Mouse (Mus musculus): ENCODE data around the gene Wrap73. TPM values are rescaled to one million over a fixed set of nuclear protein-coding genes. Genes with fewer than 3 reads are reported as not detected.
A peak's percentile ranks its signal among the peaks of the same experiment; 100 is the strongest.

Wrap73 gene
- polyA plus RNA-seq, 1 experiment from 2014 or later: 23.1 TPM

DNA sequence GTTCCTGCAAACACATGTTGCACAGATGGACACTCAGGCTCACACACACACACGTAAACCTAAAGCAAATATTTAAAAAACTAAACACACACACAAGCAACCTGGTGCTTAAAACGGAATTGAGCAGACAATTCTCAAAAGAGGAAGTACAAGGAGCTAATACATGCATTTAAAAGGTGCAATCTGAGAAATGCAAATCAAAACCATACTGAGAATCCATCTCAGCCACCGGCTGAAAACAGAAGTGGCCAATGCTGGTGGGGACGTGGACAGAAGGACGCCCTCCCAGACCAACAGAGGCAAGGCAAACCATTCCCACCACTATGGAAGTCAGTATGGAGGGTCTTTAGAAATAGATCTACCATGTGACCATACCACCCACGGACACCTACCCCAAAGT is 18.6 kb upstream of the Wrap73 start:
- Histone ChIP-seq H3K4me3 (ENCODE audit: control insufficient read depth in 1 of 2, insufficient read depth in 1 of 2, low read depth in 1 of 2, low read length in 2 of 2) (no peak overlapping the region), H3K27ac (replicated peaks in 1 of 2; ENCODE audit: control insufficient read depth in 1 of 2, insufficient read depth in 1 of 2, low read depth in 2 of 2, low read length in 2 of 2) (no peak overlapping the region), H3K27me3 (ENCODE audit: control insufficient read depth, insufficient read depth, low read length) (peaks cover 23% of the 10 kb centered on the region), H3K4me2 (ENCODE audit: low read length) (no peak overlapping the region), H3K4me1 (ENCODE audit: control insufficient read depth in 2 of 2, insufficient read depth in 2 of 2, low read length in 2 of 2) (no peaks in the 10 kb centered on the region), H3K9ac (ENCODE audit: low read length) (no peak overlapping the region), H3K9me3 (ENCODE audit: control insufficient read depth, low read length) (no peaks in the 10 kb centered on the region), H3K36me3 (ENCODE audit: control insufficient read depth, insufficient read depth, low read length) (no peaks in the 10 kb centered on the region)
- WGBS: 75% methylated on average over 6 of the region's 6 CpGs
- no peak for ATAC-seq (ENCODE audit: insufficient number of reproducible peaks, insufficient read depth, low FRiP score, low read depth)

GRCm38 (mm10) chr4:154125202-154125601 is 17.0 kb upstream of the Wrap73 start:
- ATAC-seq (ENCODE audit: insufficient number of reproducible peaks, insufficient read depth, low FRiP score, low read depth): no peak

GRCm38 (mm10) chr4:154127273-154127672 is 14.9 kb upstream of the Wrap73 start:
- H3K27ac ChIP-seq (replicated peaks in 1 of 2; ENCODE audit: control insufficient read depth in 1 of 2, insufficient read depth in 1 of 2, low read depth in 2 of 2, low read length in 2 of 2): no peak overlapping the region
- whole genome bisulfite sequencing: 74% methylated on average over 3 of the region's 3 CpGs
- H3K9me3 ChIP-seq (ENCODE audit: control insufficient read depth, low read length): no peaks in the 10 kb centered on the region
- no peak overlapping the region for H3K4me3 ChIP-seq (ENCODE audit: control insufficient read depth in 1 of 2, insufficient read depth in 1 of 2, low read depth in 1 of 2, low read length in 2 of 2)
- no peak for ATAC-seq (ENCODE audit: insufficient number of reproducible peaks, insufficient read depth, low FRiP score, low read depth)
- H3K4me1 ChIP-seq (ENCODE audit: control insufficient read depth in 2 of 2, insufficient read depth in 2 of 2, low read length in 2 of 2): no peaks in the 10 kb centered on the region
- H3K36me3 ChIP-seq (ENCODE audit: control insufficient read depth, insufficient read depth, low read length): no peaks in the 10 kb centered on the region
- H3K4me2 ChIP-seq (ENCODE audit: low read length): no peak overlapping the region
- no peak overlapping the region for H3K9ac ChIP-seq (ENCODE audit: low read length)
- peaks cover 27% of the 10 kb centered on the region for H3K27me3 ChIP-seq (ENCODE audit: control insufficient read depth, insufficient read depth, low read length)

More at GRCm38 (mm10) chr4:154125202-154125601, 17.0 kb upstream of the Wrap73 start:
- Histone ChIP-seq H3K4me2 (ENCODE audit: low read length) (no peak overlapping the region), H3K27ac (replicated peaks in 1 of 2; ENCODE audit: control insufficient read depth in 1 of 2, insufficient read depth in 1 of 2, low read depth in 2 of 2, low read length in 2 of 2) (no peak overlapping the region), H3K9me3 (ENCODE audit: control insufficient read depth, low read length) (no peaks in the 10 kb centered on the region), H3K9ac (ENCODE audit: low read length) (no peak overlapping the region), H3K4me1 (ENCODE audit: control insufficient read depth in 2 of 2, insufficient read depth in 2 of 2, low read length in 2 of 2) (no peaks in the 10 kb centered on the region), H3K36me3 (ENCODE audit: control insufficient read depth, insufficient read depth, low read length) (no peaks in the 10 kb centered on the region), H3K27me3 (ENCODE audit: control insufficient read depth, insufficient read depth, low read length) (peaks cover 23% of the 10 kb centered on the region), H3K4me3 (ENCODE audit: control insufficient read depth in 1 of 2, insufficient read depth in 1 of 2, low read depth in 1 of 2, low read length in 2 of 2) (no peak overlapping the region)
- WGBS: 67% methylated on average over 5 of the region's 5 CpGs

GRCm38 (mm10) chr4:154129950-154130349 is 12.2 kb upstream of the Wrap73 start:
- Histone ChIP-seq H3K9me3 (ENCODE audit: control insufficient read depth, low read length) (no peaks in the 10 kb centered on the region), H3K4me1 (ENCODE audit: control insufficient read depth in 2 of 2, insufficient read depth in 2 of 2, low read length in 2 of 2) (no peaks in the 10 kb centered on the region), H3K9ac (ENCODE audit: low read length) (no peak overlapping the region), H3K4me2 (ENCODE audit: low read length) (no peak overlapping the region), H3K4me3 (ENCODE audit: control insufficient read depth in 1 of 2, insufficient read depth in 1 of 2, low read depth in 1 of 2, low read length in 2 of 2) (no peak overlapping the region), H3K27me3 (ENCODE audit: control insufficient read depth, insufficient read depth, low read length) (peaks cover 18% of the 10 kb centered on the region), H3K27ac (replicated peaks in 1 of 2; ENCODE audit: control insufficient read depth in 1 of 2, insufficient read depth in 1 of 2, low read depth in 2 of 2, low read length in 2 of 2) (no peak overlapping the region), H3K36me3 (ENCODE audit: control insufficient read depth, insufficient read depth, low read length) (no peaks in the 10 kb centered on the region)
- ATAC-seq (ENCODE audit: insufficient number of reproducible peaks, insufficient read depth, low FRiP score, low read depth): no peak

GRCm38 (mm10) chr4:154131894-154132293 is 10.3 kb upstream of the Wrap73 start:
- H3K9me3 ChIP-seq (ENCODE audit: control insufficient read depth, low read length): no peaks in the 10 kb centered on the region
- no peak for ATAC-seq (ENCODE audit: insufficient number of reproducible peaks, insufficient read depth, low FRiP score, low read depth)
- 80% methylated on average over 4 of the region's 4 CpGs for WGBS
- H3K4me2 ChIP-seq (ENCODE audit: low read length): no peak overlapping the region
- no peak overlapping the region for H3K27ac ChIP-seq (replicated peaks in 1 of 2; ENCODE audit: control insufficient read depth in 1 of 2, insufficient read depth in 1 of 2, low read depth in 2 of 2, low read length in 2 of 2)
- no peak overlapping the region for H3K4me3 ChIP-seq (ENCODE audit: control insufficient read depth in 1 of 2, insufficient read depth in 1 of 2, low read depth in 1 of 2, low read length in 2 of 2)
- no peaks in the 10 kb centered on the region for H3K36me3 ChIP-seq (ENCODE audit: control insufficient read depth, insufficient read depth, low read length)
- H3K27me3 ChIP-seq (ENCODE audit: control insufficient read depth, insufficient read depth, low read length): peaks cover 37% of the 10 kb centered on the region
- H3K9ac ChIP-seq (ENCODE audit: low read length): no peak overlapping the region
- H3K4me1 ChIP-seq (ENCODE audit: control insufficient read depth in 2 of 2, insufficient read depth in 2 of 2, low read length in 2 of 2): no peaks in the 10 kb centered on the region

GRCm38 (mm10) chr4:154134803-154135202 is 7.4 kb upstream of the Wrap73 start:
- no peak overlapping the region for H3K9ac ChIP-seq (ENCODE audit: low read length)
- no peaks in the 10 kb centered on the region for H3K36me3 ChIP-seq (ENCODE audit: control insufficient read depth, insufficient read depth, low read length)
- peaks cover 61% of the 10 kb centered on the region for H3K27me3 ChIP-seq (ENCODE audit: control insufficient read depth, insufficient read depth, low read length)
- peaks cover 0 to 4% of the 10 kb centered on the region in 2 experiments; a peak in 1 of 4 replicates for H3K4me1 ChIP-seq (ENCODE audit: control insufficient read depth in 2 of 2, insufficient read depth in 2 of 2, low read length in 2 of 2)
- H3K4me3 ChIP-seq (ENCODE audit: control insufficient read depth in 1 of 2, insufficient read depth in 1 of 2, low read depth in 1 of 2, low read length in 2 of 2): no peak overlapping the region
- ATAC-seq (ENCODE audit: insufficient number of reproducible peaks, insufficient read depth, low FRiP score, low read depth): no peak
- H3K4me2 ChIP-seq (ENCODE audit: low read length): no peak overlapping the region
- 61% methylated on average over 4 of the region's 4 CpGs for WGBS
- H3K27ac ChIP-seq (replicated peaks in 1 of 2; ENCODE audit: control insufficient read depth in 1 of 2, insufficient read depth in 1 of 2, low read depth in 2 of 2, low read length in 2 of 2): no peak overlapping the region
- H3K9me3 ChIP-seq (ENCODE audit: control insufficient read depth, low read length): no peaks in the 10 kb centered on the region

GRCm38 (mm10) chr4:154137139-154137538 is 5.0 kb upstream of the Wrap73 start:
- no peaks in the 10 kb centered on the region for H3K9me3 ChIP-seq (ENCODE audit: control insufficient read depth, low read length)
- H3K27me3 ChIP-seq (ENCODE audit: control insufficient read depth, insufficient read depth, low read length): peaks cover 78% of the 10 kb centered on the region
- no peak overlapping the region for H3K4me2 ChIP-seq (ENCODE audit: low read length)
- no peak overlapping the region for H3K9ac ChIP-seq (ENCODE audit: low read length)
- no peak overlapping the region for H3K4me3 ChIP-seq (ENCODE audit: control insufficient read depth in 1 of 2, insufficient read depth in 1 of 2, low read depth in 1 of 2, low read length in 2 of 2)
- peaks cover 8 to 18% of the 10 kb centered on the region in 2 experiments; a peak in 3 of 4 replicates for H3K4me1 ChIP-seq (ENCODE audit: control insufficient read depth in 2 of 2, insufficient read depth in 2 of 2, low read length in 2 of 2)
- ATAC-seq (ENCODE audit: insufficient number of reproducible peaks, insufficient read depth, low FRiP score, low read depth): no peak
- H3K36me3 ChIP-seq (ENCODE audit: control insufficient read depth, insufficient read depth, low read length): no peaks in the 10 kb centered on the region
- WGBS: 63% methylated on average over 5 of the region's 5 CpGs
- no peak overlapping the region for H3K27ac ChIP-seq (replicated peaks in 1 of 2; ENCODE audit: control insufficient read depth in 1 of 2, insufficient read depth in 1 of 2, low read depth in 2 of 2, low read length in 2 of 2)

DNA sequence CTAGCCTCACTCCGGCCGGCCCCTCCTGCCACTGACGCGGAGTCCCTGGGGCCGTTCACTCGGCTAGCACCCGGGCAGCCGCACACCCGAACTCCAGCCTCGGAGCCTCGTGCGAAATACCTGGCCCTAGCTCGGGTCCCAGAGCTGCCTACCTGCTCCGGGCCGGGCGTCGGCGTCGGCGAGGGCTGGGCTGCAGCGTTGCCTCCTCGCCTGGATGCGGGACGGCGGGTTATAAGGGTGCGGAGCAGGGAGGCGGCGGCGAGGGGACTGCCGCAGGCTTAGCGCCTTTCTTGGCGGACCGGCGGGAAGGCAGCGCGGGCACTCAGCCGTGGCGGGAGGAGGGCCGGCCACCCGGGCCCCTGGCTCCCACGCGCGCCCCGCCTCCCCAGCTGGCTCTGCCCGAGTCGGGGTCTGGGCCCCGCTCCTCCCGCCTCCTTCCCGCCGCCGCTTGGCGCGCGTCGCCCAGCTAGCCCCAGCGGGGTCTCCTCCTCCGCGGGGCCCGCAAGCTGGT is 2.4 kb upstream of the Wrap73 start:
- Histone ChIP-seq H3K4me1 (ENCODE audit: control insufficient read depth in 2 of 2, insufficient read depth in 2 of 2, low read length in 2 of 2) (peaks cover 12 to 27% of the 10 kb centered on the region in 2 experiments; a peak in 3 of 4 replicates), H3K9me3 (ENCODE audit: control insufficient read depth, low read length) (no peaks in the 10 kb centered on the region), H3K27me3 (ENCODE audit: control insufficient read depth, insufficient read depth, low read length) (peaks cover 71% of the 10 kb centered on the region), H3K36me3 (ENCODE audit: control insufficient read depth, insufficient read depth, low read length) (no peaks in the 10 kb centered on the region), H3K27ac (replicated peaks in 1 of 2; ENCODE audit: control insufficient read depth in 1 of 2, insufficient read depth in 1 of 2, low read depth in 2 of 2, low read length in 2 of 2) (no peak overlapping the region), H3K9ac (ENCODE audit: low read length) (peak overlapping the region; percentile 63), H3K4me2 (ENCODE audit: low read length) (peak overlapping the region; percentile 87), H3K4me3 (ENCODE audit: control insufficient read depth in 1 of 2, insufficient read depth in 1 of 2, low read depth in 1 of 2, low read length in 2 of 2) (peak overlapping the region; percentile 47 to 91)
- no peak for ATAC-seq (ENCODE audit: insufficient number of reproducible peaks, insufficient read depth, low FRiP score, low read depth)
- WGBS: under 1% methylated on average over 51 of the region's 59 CpGs
